Mouse (Mus musculus) cerebellum, adult 2 months (tissue): ENCODE results near the gene Mmp24.
A peak's percentile ranks its signal among the peaks of the same experiment; 100 is the strongest.

Experiments
- CTCF ChIP-seq: fragments of 200-500 bp; IDR thresholded peaks from 2 replicates; pipeline ENCODE4 v1.5.1; 2011; ENCODE audit warnings: low read depth, mild to moderate bottlenecking, control low read depth, low read length, moderate library complexity, borderline replicate concordance; ENCODE audit not compliant: insufficient read depth
- POLR2A ChIP-seq: fragments of 200-500 bp; IDR thresholded peaks from 2 replicates; pipeline ENCODE4 v1.6.1; 2011; ENCODE audit warnings: low read length, control low read depth, borderline replicate concordance; ENCODE audit not compliant: insufficient read depth

GRCm38 (mm10) chr2:155776824-155777687 lies 1.9 kb downstream of the Mmp24 start:
- TF ChIP-seq CTCF (no peak), POLR2A (peak; percentile 48; the same call in 1 of the 2 replicates)
